Mouse (Mus musculus): ENCODE data around the gene Gm17334. TPM values are rescaled to one million over a fixed set of nuclear protein-coding genes. Genes with fewer than 3 reads are reported as not detected.

The Gm17334 gene
- polyA plus RNA-seq, 1 experiment: not detected

- DNase-seq (ENCODE audit: low read depth): no peak
- TF ChIP-seq CTCF (IDR thresholded peaks at IDR 0.05; ENCODE audit: borderline replicate concordance, extremely low read depth, insufficient read depth, insufficient read length) (no peak), POLR2A (IDR thresholded peaks at IDR 0.05; ENCODE audit: borderline replicate concordance, extremely low read depth, insufficient read depth, insufficient read length, poor library complexity, severe bottlenecking) (no peak)
Measured at GRCm38 (mm10) chr11:53734431-53734830, 38.6 kb downstream of the Gm17334 start.

DNA sequence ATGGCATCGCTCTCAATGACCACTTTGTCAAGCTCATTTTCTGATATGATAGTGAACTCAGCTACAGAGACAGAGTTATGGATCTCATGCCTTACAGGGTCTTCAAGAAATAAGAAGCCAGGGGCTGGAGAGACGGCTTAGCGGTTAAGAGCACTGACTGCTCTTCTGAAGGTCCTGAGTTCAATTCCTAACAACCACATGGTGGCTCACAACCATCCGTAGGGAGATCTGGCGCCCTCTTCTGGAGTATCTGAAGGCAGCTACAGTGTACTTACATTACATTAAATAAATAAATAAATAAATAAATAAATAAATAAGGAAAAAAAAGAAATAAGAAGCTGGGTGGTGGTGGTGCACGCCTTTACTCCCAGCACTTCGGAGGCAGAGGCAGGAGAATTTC, 39.2 kb downstream of the Gm17334 start:
- DNase-seq (ENCODE audit: low read depth): no peak
- no peak for TF ChIP-seq POLR2A (IDR thresholded peaks at IDR 0.05; ENCODE audit: borderline replicate concordance, extremely low read depth, insufficient read depth, insufficient read length, poor library complexity, severe bottlenecking)
- TF ChIP-seq CTCF (IDR thresholded peaks at IDR 0.05; ENCODE audit: borderline replicate concordance, extremely low read depth, insufficient read depth, insufficient read length): no peak

DNA sequence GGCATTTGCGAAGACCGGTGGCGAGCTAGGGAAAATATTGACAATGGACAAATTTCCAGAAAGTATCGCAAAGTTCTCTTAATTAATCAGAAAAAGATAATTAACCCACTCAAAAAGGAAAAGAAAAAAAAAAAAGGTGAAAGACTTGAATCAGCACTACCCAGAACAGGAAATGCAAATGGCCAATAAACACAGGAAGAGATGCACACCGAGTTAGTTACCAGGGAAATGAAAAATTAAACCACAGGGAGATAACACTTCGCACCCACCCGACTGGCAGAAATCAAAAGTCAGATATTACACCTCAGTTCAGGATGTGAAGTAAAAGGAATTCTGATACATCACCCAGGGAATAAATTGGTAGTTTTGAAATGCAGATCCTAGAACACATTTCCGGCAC, 40.7 kb downstream of the Gm17334 start:
- TF ChIP-seq POLR2A (IDR thresholded peaks at IDR 0.05; ENCODE audit: borderline replicate concordance, extremely low read depth, insufficient read depth, insufficient read length, poor library complexity, severe bottlenecking): no peak
- no peak for TF ChIP-seq CTCF (IDR thresholded peaks at IDR 0.05; ENCODE audit: borderline replicate concordance, extremely low read depth, insufficient read depth, insufficient read length)
- no peak for DNase-seq (ENCODE audit: low read depth)

GRCm38 (mm10) chr11:53731457-53731856, 41.5 kb downstream of the Gm17334 start:
- TF ChIP-seq POLR2A (IDR thresholded peaks at IDR 0.05; ENCODE audit: borderline replicate concordance, extremely low read depth, insufficient read depth, insufficient read length, poor library complexity, severe bottlenecking): no peak
- no peak for TF ChIP-seq CTCF (IDR thresholded peaks at IDR 0.05; ENCODE audit: borderline replicate concordance, extremely low read depth, insufficient read depth, insufficient read length)
- no peak for DNase-seq (ENCODE audit: low read depth)

Other genes starting within 250 kb of the Gm17334 start
- gene Kif3a, start 205.8 kb downstream of the Gm17334 start, polyA plus RNA-seq (2012; rRNA removed): 79.4 and 100 TPM in 2 replicates
- 0.14 TPM in 1 of 2 replicates, not detected in the other for gene Il4, start 154.5 kb downstream of the Gm17334 start, polyA plus RNA-seq (2012; rRNA removed)
- gene Il13, start 138.5 kb downstream of the Gm17334 start, polyA plus RNA-seq (2012; rRNA removed): not detected in 2 replicates
- gene Rad50, start 65.9 kb downstream of the Gm17334 start, polyA plus RNA-seq (2012; rRNA removed): 4.0 and 6.4 TPM in 2 replicates
- 0.08 TPM in 1 of 2 replicates, not detected in the other for gene Il5, start 52.4 kb downstream of the Gm17334 start, polyA plus RNA-seq (2012; rRNA removed)
- gene Irf1, start 3.2 kb downstream of the Gm17334 start, polyA plus RNA-seq (2012; rRNA removed): 2.7 and 3.4 TPM in 2 replicates
- gene Gm12216, start 86.1 kb upstream of the Gm17334 start, polyA plus RNA-seq (2012; rRNA removed): 0.11 and 0.15 TPM in 2 replicates
- 12.7 and 14.9 TPM in 2 replicates for gene Slc22a5, start 118.5 kb upstream of the Gm17334 start, polyA plus RNA-seq (2012; rRNA removed)
- 2.3 and 3.7 TPM in 2 replicates for gene Slc22a21, start 207.1 kb upstream of the Gm17334 start, polyA plus RNA-seq (2012; rRNA removed)